Mouse (Mus musculus): ENCODE measurements around the gene Dars2. TPM values are rescaled to one million over a fixed set of nuclear protein-coding genes. Genes with fewer than 3 reads are reported as not detected.

Gene Dars2
- total RNA-seq, 1 experiment from 2014 or later = 11.5 TPM

DNA sequence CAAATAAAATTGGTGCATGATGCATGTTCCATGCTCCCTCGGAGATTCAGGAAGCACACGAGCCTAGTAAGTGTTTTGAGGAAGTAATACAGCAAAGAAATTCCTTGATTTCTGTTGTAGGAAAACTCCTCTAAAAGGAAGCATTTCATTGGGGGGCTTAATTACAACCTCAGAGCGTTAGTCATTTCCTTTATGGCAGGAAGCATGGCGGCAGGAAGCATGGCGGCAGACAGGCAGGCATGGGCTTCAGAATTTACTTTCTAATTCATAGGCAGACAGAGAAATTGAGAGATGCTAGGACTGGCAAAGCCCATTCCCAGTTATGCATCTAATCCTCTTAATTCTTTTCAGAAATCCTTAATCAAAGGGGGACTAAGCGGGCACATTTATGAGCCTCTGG is 76.6 kb downstream of the Dars2 start:
- ATAC-seq (ENCODE audit: extremely low read depth, insufficient number of reproducible peaks, low FRiP score, poor library complexity, severe bottlenecking) = no peak

Other genes starting within 250 kb of the Dars2 start
- gene Rc3h1, start 164.2 kb downstream of the Dars2 start, total RNA-seq (2017) = 43.5 and 49.2 TPM in 2 replicates
- 2.8 and 4.7 TPM in 2 replicates for gene Serpinc1, start 92.1 kb downstream of the Dars2 start, total RNA-seq (2017)
- 31.7 and 32.7 TPM in 2 replicates for gene Zbtb37, start 35.8 kb downstream of the Dars2 start, total RNA-seq (2017)
- 4.2 and 5.6 TPM in 2 replicates for gene Cenpl, start 55 bp upstream of the Dars2 start, total RNA-seq (2017)
- gene Klhl20, start 60.9 kb upstream of the Dars2 start, total RNA-seq (2017) = 29.8 and 32.0 TPM in 2 replicates
- gene Ankrd45, start 72.0 kb upstream of the Dars2 start, total RNA-seq (2017) = not detected in 2 replicates
- gene Tex50, start 88.7 kb upstream of the Dars2 start, total RNA-seq (2017) = not detected in 2 replicates
- 87.8 and 99.7 TPM in 2 replicates for gene Prdx6, start 180.6 kb upstream of the Dars2 start, total RNA-seq (2017)